Comparison of ENCODE assay signal across 8 mouse cellular contexts in the genomic region with DNA sequence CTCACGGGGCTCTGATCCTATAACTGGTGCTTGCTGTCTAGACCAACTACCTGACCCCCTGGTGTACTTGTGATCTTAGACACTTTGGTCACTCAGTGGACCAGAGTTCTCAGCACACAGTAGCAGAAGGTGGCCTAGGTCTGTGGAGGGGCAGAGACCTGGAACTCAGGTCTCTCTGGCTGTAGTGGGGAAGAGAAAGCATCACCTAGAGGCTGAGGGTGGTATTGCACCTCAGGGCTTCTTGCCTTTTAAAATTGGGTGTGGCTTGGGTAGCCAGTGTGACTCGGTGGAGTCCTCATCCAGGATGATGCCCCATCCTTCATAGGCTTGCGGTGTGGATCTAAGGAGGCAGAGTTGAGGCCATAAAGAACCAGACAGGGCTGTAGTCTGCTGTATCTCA. TPM values are rescaled to one million over a fixed set of nuclear protein-coding genes. Genes with fewer than 3 reads are reported as not detected.
DNase-seq lines count a peak whose midpoint lies in the region; ATAC-seq and TF ChIP-seq lines count a peak whose summit lies in the region.

No protein-coding gene starts in this region.

- H3K27ac ChIP-seq in embryonic facial prominence, embryonic 11.5 days (replicated peaks; ENCODE audit: low read depth, low read length) = no peak overlapping the region
- H3K27ac ChIP-seq in thymus, adult 2 months (ENCODE audit: control insufficient read depth, insufficient read depth, low read length) = no peak overlapping the region
- no peak overlapping the region for H3K27ac ChIP-seq in hindbrain, embryonic 16.5 days (ENCODE audit: low read depth, low read length)

- TF ChIP-seq CTCF in lung, adult 2 months (IDR thresholded peaks at IDR 0.05; ENCODE audit: insufficient read depth, low read length) = peak; percentile 76
- TF ChIP-seq CTCF in thymus, adult 2 months (IDR thresholded peaks at IDR 0.05; ENCODE audit: borderline replicate concordance, control insufficient read depth, extremely low read depth, insufficient read depth, low read length, poor library complexity) = peak; percentile 21; the same call in 1 of the 2 replicates

- H3K4me3 ChIP-seq in embryonic facial prominence, embryonic 11.5 days (ENCODE audit: low read depth, low read length) = no peak overlapping the region
- H3K4me3 ChIP-seq in lung, adult 2 months (replicated peaks; ENCODE audit: extremely low read depth, low read depth, low read length) = no peak overlapping the region
- H3K4me3 ChIP-seq in thymus, adult 2 months (ENCODE audit: control insufficient read depth, insufficient read depth, low read length) = no peak overlapping the region
- H3K4me3 ChIP-seq in hindbrain, embryonic 16.5 days (ENCODE audit: low read length) = no peak overlapping the region

- H3K9me3 ChIP-seq in embryonic facial prominence, embryonic 11.5 days (replicated peaks; ENCODE audit: control insufficient read depth, low read length) = no peaks in the 10 kb centered on the region
- no peaks in the 10 kb centered on the region for H3K9me3 ChIP-seq in hindbrain, embryonic 16.5 days (ENCODE audit: control insufficient read depth, low read length)

- H3K27me3 ChIP-seq in embryonic facial prominence, embryonic 11.5 days (ENCODE audit: control insufficient read depth, insufficient read depth, low read length) = no peaks in the 10 kb centered on the region
- H3K27me3 ChIP-seq in thymus, adult 2 months (ENCODE audit: control insufficient read depth, insufficient read depth, low read length) = no peaks in the 10 kb centered on the region
- H3K27me3 ChIP-seq in hindbrain, embryonic 16.5 days (replicated peaks; ENCODE audit: control insufficient read depth, insufficient read depth, low read length) = no peaks in the 10 kb centered on the region

- no peak for ATAC-seq in embryonic facial prominence, embryonic 11.5 days (replicated peaks; ENCODE audit: insufficient number of reproducible peaks, low FRiP score, low TSS enrichment, low read depth)
- no peak for ATAC-seq in hindbrain, embryonic 16.5 days

- no peaks in the 10 kb centered on the region; the same call in 1 of the 2 replicates for H3K4me1 ChIP-seq in embryonic facial prominence, embryonic 11.5 days (ENCODE audit: control insufficient read depth, insufficient read depth, low read length)
- H3K4me1 ChIP-seq in lung, adult 2 months (ENCODE audit: control insufficient read depth, insufficient read depth, low read length) = 0 out of 2 replicates have a peak, but pooled peaks cover 2% of the 10 kb centered on the region
- no peaks in the 10 kb centered on the region for H3K4me1 ChIP-seq in thymus, adult 2 months (replicated peaks; ENCODE audit: control insufficient read depth, insufficient read depth, low read length)
- H3K4me1 ChIP-seq in hindbrain, embryonic 16.5 days (ENCODE audit: control insufficient read depth, insufficient read depth, low read depth, low read length) = no peaks in the 10 kb centered on the region

- H3K9ac ChIP-seq in embryonic facial prominence, embryonic 11.5 days (replicated peaks; ENCODE audit: low read length) = no peak overlapping the region
- no peak overlapping the region for H3K9ac ChIP-seq in hindbrain, embryonic 16.5 days (ENCODE audit: low read depth, low read length)

- WGBS in embryonic facial prominence, embryonic 11.5 days = 67% methylated on average over 3 of the region's 3 CpGs
- 56% methylated on average over 3 of the region's 3 CpGs for WGBS in lung, adult 2 months
- 51% methylated on average over 3 of the region's 3 CpGs for WGBS in thymus, adult 2 months
- 71% methylated on average over 3 of the region's 3 CpGs for WGBS in hindbrain, embryonic 16.5 days

- H3K36me3 ChIP-seq in embryonic facial prominence, embryonic 11.5 days (replicated peaks; ENCODE audit: control insufficient read depth, insufficient read depth, low read depth, low read length) = no peaks in the 10 kb centered on the region
- no peaks in the 10 kb centered on the region for H3K36me3 ChIP-seq in thymus, adult 2 months (ENCODE audit: control insufficient read depth, insufficient read depth, low read length)
- no peaks in the 10 kb centered on the region for H3K36me3 ChIP-seq in hindbrain, embryonic 16.5 days (ENCODE audit: control insufficient read depth, insufficient read depth, low read length)

- H3K4me2 ChIP-seq in embryonic facial prominence, embryonic 11.5 days (ENCODE audit: low read depth, low read length) = no peak overlapping the region
- H3K4me2 ChIP-seq in hindbrain, embryonic 16.5 days (ENCODE audit: low read length) = no peak overlapping the region

- peak; percentile 49 to 77 for DNase-seq in heart, adult 18-20 months
- DNase-seq in heart, adult 8-10 months (ENCODE audit: low spot score) = no peak
- DNase-seq in 416B (ENCODE audit: low read depth) (peak; percentile 42), NIH3T3 (ENCODE audit: low read depth) (peak; percentile 71)
- peak; percentile 68 for DNase-seq in embryonic facial prominence, embryonic 11.5 days (ENCODE audit: low spot score)
- peak; percentile 59 for DNase-seq in lung, adult 2 months
- peak; percentile 69 for DNase-seq in thymus, adult 2 months

- no peak for TF ChIP-seq POLR2A in lung, adult 2 months (IDR thresholded peaks at IDR 0.05; ENCODE audit: borderline replicate concordance, extremely low read depth, low read depth, low read length)
- TF ChIP-seq POLR2A in thymus, adult 2 months (IDR thresholded peaks at IDR 0.05; ENCODE audit: control insufficient read depth, extremely low read depth, insufficient read depth, low read length, poor library complexity) = no peak

RNA-seq across cellular contexts. Expression of a gene that starts 13.7 kb away (rescaled TPM):
- 10 to 100 TPM; 14.8 to 17.9 TPM for total RNA-seq in heart, adult 18-20 months (2021)
- 10 to 100 TPM; 10.8 to 17.6 (median 15.1) TPM for total RNA-seq in heart, adult 8-10 months (2022)
- 29.0 and 32.0 TPM in 2 replicates for polyA plus RNA-seq in embryonic facial prominence, embryonic 11.5 days (2014; fragmentation: Nextera tagmentation; extraction: Ambion mirVana)
- polyA plus RNA-seq in lung, adult 2 months (2012; rRNA removed) = 18.5 and 18.8 TPM in 2 replicates
- 3.8 and 4.1 TPM in 2 replicates for polyA plus RNA-seq in thymus, adult 2 months (2012; rRNA removed)
- polyA plus RNA-seq in hindbrain, embryonic 16.5 days (2015; fragmentation: Nextera tagmentation; extraction: Ambion mirVana) = 9.2 and 13.5 TPM in 2 replicates
